Mouse (Mus musculus) kidney, postnatal 25 days (tissue): ENCODE results near the gene Sgca.

Experiments used
- DNase-seq, 2 experiments: peaks; one replicate each; pipeline ENCODE4 v3.0.0; 2021; ENCODE audit warnings: mixed read lengths in 2 of 2

The Sgca gene

DNA sequence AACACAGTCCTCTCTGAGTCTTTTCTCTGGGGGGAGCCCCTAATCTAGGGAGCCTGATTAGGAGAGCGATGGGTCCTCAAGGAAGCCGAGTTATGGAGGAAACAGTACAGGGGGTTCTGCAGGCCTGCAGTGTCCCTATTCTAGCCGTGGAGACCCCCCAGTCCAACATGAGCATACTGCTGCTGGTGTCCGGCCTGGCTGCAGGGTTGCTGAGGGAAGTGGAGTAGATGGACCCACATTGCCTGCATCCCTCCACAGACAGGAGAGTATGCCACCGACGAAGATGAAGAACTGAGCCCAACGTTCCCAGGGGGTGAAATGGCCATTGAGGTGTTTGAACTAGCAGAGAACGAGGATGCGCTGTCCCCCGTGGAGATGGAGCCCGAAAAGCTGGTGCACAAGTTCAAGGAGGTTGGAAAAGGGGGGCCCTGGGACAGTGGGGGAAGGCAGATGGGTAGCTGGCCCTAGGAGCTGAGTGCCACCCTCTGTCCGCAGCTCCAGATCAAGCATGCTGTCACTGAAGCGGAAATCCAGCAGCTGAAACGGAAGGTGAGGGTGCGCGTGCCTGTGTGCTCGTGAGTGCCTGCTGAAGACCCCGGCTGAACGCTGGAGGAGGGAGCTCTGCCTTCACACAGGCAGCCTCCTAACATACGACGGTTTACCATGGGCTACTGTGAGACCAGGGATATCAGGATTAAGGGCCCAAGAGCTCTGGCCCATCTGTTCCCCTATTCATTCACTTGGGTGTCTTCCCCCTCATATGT lies 25.6 kb upstream of the Sgca start:
- no peak for DNase-seq

DNA sequence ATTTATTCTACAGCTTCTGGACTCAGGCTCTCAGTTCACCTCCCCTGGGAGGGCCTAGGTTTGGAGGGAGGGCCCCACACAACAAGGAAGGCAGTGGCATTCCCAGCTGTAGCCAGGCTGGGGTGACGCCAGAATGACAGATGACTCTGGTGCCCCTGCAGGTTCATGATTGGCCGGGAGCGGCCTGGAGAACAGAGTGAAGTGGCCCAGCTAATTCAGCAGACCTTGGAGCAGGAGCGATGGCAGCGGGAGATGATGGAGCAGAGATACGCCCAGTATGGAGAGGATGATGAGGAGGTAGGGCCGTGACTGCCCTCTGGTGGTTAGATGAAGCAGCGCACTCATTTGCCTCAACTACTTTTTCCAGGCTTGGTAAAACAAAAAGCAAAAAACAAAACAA lies 24.9 kb upstream of the Sgca start:
- DNase-seq = peak; percentile 81 to 86

DNA sequence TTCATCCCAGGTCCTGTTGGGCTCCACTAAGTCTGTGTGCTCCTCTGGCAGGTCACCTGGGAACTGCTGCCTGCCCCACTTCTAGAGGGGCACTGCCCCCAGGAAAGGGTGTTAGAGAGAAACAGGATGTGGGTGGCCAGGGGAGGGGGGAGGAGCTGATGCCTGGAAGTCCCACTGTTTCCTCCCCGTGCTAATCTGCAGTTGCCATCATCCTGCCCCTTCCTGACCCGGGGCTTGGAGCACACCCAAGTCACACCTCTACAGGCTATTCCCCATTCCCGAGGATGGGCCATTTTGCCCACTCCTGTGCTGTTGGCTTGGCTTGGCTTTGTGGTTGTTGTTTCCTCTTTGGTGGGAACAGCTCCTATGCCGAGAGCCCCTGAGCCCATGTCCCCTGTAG lies 24.4 kb upstream of the Sgca start:
- peak; percentile 77 to 86 for DNase-seq

DNA sequence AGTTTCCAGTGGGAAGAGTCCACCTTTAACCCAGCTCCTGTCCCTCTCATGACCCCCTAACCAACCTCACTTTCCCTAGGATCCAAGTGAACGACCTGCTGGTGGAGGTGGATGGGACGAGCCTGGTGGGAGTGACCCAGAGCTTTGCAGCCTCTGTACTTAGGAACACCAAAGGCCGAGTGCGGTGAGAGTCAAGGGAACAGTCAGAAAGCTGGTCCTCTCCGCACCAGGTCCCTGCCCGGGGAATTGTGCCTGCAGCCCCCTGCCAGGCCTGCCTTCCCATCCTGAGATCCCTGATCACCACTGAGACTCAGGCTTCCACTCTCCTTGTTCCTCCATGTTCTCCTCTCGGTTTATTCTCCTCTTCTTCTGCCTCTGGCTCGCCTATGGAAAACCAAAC lies 24.0 kb upstream of the Sgca start:
- DNase-seq = no peak

DNA sequence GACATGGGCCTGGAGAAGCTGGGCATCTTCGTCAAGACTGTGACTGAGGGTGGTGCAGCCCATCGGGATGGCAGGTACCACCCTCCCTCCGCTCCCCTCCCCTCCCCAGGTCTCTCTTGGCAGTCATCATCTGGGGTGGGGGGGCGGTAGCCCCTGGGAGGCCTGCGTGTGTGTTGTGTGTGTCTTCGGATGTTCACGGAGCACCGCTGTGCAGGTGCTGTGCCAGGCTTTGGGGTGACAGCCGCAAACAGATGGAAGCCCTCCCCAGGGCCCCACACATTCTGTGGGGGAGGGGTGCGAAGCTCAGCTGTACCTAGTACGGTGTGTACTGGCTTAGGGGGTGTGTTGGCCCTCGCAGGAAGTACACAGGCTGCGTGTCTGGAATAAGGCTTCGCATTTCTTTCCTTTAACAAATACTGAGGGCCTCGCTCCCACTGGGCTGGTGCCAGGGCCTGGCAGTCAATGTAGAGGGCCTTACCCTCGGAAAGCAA lies 22.0 kb upstream of the Sgca start:
- DNase-seq = no peak

DNA sequence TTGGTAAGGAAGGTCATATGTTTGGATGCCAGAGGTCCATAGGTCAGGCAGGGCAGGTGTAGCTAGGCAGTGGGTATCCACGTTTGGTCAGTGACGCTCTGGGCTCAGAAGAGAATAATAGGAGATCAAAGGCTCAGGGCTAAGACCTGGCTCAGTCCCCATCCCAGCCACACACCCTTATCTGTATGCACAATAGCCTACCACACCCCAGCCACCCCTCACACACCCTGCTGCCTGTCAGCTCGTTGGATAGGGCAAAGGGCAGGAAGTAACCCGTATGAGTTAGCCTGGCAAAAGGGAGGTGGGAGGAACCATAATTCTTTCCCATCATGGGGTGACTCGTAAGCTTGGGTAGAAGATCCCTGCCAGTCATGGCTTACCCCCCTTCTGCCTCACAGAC lies 21.5 kb upstream of the Sgca start:
- DNase-seq = no peak

DNA sequence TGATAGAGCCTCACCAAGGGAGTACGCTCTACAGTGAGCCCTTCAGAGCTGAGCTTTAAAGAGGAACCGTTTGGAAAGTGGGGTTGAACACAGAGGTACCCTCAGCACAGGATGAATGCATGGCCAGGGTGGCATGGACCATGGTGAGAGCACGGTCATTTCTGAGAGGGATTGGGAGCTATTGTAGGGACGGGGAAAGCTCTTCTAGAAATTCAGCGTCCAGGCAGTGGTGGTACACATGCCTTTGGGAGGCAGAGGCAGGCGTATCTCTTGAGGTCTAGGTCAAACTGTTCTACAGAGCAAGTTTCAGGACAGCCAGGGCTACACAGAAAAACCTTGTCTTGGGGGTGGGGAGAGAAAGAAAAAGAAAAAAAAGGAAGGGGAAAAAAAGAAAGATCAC lies 20.9 kb upstream of the Sgca start:
- no peak for DNase-seq

DNA sequence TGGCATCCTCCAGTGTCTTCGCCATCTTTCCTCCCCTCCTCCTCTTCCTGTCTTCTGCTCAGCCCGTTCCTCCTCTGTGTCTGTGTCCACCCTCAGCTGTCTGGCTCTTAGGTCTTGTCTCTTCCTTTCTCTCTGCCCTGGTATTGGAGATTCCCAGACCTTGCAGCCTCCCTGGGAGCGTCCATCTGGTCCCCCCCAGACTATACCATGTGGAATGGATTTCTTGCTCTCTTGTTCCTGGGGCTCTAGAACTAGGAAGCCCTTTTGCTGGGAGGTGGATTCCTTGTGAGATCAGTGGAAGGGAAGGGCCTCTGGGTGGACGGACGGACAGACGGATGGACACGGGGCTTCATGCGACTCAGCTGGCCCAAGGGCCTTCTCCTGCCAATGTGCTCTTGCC lies 20.0 kb upstream of the Sgca start:
- no peak for DNase-seq

DNA sequence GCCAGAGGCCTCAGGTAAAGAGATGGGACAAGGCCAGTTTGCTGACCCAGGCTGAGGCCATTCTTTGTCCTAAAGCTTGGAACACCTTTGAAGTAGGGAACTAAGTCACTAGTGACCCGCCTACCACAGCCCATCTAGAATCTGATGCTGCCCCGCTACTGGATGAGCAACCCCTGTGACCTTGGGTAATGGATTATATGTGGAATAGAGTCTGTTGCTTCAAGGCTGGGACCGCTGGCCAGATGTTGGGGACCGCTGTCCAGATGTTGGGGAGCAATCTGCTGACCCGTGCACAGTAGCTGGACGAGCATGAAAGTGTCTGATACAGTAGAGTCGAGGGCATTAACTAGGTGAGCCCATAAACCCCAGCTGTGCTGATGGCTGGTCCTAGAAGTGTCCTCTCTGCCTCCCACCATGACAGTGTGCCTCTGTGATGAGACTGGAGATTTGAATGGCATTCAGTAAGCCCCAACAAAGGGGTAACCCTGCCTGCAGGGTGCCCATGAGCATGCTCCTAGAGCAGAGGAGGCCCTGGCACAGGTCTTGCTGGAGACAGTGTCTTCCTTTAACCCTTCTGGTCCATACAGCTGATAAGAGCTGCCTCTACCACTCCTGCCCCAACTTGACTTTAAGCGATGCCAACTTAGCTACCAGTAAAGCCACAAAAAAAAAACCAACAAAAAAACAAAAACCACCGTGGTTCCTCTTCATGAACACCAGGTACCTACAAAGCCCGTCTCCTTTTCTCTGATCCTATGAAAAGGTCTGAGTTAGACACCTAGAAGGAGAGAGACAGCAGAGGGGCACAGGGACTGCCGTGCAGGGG lies 19.0 kb upstream of the Sgca start:
- no peak for DNase-seq

DNA sequence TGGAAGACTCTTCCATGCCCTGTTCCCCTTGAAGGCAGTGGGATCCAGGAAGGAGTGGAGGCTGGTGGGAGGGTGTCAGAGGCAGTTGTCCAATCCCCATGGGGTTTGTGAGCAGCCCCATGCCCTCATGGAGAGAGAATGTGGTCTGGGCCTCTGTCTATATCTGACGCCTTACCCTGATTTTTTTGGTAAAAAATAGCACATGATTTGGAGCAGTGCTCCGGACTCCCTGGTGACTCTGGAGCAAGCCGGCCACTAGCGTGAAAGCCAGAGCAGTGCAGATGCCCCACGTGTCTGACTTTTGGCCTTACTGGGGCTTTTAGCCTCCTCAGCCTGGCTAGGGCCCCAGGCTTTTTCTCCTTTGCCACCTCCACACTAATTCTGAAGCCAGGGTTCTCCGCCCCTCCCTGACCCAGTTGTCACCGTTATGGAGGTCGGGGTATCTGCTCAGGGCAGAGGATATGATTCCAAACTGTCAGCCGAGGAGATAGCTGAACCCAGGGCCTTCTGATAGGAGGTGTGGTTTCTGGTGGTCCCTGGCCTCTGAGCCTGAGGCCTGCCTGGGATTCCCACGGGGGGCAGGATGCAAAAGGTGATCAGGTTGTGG lies 18.2 kb upstream of the Sgca start:
- no peak for DNase-seq

DNA sequence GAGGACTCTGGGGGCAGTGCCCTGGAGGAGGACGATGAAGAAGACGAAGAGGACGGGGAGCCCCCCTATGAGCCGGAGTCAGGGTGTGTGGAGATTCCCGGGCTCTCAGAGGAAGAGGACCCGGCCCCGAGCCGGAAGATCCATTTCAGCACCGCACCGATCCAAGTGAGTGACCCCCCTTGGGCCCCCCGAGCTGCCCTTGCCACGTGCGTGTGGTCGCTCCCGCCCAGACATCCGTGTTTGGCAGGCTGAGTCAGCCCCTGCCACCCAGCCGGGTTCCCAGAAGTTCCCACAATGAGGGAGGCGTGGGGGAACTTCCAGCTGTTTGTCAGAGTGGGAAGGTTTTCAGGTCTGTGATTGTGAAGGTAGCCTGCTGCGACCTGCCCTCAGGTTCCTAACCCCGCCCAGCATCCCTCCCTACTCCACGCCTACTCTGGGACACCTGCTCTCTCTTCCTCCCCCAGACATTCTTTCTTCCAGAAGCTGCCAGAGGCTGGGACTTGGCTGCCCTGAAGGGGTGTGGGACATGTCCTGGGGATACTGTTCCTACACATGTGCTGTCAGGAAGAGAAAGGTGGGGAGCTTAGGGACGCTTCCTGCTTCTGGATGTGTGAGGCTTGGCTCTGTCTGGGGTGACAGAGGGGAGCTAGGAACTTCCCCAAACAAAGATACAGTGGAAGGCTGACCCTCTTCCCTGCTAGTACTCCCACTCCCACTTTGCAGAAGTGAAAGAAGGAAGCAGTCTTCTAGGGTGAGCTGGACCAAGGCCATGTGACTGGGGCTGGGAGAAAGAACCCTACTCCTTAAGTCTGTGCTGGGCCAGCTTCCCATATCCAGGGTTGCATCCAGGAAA lies 16.9 kb upstream of the Sgca start:
- DNase-seq = peak; percentile 64 to 83

DNA sequence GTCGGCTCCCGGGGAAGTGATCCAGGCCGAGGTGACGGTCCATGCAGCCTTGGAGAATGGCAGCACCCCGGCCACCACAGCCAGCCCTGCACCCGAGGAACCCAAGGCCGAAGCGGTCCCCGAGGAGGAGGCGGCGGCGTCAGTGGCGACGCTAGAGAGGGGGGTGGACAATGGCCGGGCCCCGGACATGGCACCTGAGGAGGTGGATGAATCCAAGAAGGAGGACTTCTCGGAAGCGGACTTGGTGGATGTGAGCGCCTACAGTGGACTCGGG lies 16.3 kb upstream of the Sgca start:
- no peak for DNase-seq

DNA sequence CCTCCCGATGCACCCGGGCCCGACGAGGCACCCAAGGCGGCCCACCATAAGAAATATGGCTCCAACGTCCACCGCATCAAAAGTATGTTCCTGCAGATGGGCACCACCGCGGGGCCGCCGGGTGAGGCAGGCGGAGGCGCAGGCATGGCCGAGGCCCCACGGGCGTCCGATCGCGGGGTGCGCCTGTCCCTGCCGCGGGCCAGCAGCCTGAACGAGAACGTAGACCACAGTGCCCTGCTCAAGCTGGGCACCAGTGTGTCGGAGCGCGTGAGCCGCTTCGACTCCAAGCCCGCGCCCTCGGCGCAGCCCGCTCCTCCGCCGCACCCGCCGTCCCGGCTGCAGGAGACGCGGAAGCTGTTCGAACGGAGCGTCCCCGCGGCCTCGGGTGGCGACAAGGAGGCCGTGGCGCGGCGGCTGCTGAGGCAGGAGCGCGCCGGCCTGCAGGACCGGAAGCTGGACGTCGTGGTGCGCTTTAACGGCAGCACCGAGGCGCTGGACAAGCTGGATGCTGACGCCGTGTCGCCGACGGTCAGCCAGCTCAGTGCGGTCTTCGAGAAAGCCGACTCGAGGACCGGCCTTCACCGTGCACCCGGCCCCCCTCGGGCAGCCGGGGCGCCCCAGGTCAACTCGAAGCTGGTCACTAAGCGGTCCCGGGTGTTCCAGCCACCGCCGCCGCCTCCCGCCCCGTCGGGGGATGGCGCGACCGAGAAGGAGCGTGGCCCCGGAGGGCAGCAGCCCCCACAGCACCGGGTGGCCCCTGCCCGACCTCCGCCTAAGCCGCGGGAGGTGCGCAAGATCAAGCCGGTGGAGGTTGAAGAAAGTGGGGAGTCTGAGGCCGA lies 15.7 kb upstream of the Sgca start:
- DNase-seq = peak; percentile 58 to 79

DNA sequence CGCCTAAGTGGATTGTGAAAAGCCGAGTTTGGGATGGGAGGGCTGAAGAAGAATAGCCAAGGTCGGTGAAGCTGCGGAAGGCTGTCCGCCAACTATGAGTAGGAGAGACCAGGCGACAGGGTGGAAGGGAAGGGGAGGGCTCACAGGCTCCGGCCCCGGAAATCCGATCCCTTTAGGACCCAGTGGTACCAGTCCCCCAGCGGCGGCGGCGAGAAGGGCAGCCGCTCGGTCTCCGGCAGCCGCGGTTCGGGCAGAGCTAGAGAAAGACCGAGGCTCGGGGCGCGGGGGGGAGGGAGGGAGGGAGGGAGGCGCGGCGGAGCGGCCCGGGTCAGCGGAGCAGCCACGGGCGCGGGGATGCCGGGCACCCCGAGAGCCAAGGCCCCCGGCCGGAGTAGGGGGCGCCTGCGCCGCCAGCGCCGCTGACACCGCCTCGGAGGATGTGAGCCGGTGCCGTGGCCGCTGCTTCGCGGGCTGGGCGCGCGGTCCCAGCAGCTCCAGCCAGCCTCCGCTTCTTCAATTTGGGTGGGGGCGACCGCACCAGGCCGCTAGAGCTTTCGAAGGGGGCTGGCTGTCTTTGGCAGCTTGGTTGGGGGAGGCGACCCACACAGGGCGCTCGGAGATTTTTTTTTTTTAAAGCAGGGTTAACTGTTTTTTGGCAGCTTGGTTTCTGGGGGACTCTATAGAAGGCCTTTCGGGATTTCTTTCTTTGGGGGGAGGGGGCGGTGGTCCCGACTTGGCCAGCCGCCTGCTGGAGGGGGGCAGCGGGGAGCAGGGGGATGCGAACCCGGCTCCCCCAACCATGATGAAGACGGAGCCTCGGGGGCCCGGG lies 14.8 kb upstream of the Sgca start, which contains the start of gene Ppp1r9b:
Ppp1r9b (plus strand) TSS at position 287 of the 829 bp plus-strand sequence.
- DNase-seq = peak; percentile 92 to 95

DNA sequence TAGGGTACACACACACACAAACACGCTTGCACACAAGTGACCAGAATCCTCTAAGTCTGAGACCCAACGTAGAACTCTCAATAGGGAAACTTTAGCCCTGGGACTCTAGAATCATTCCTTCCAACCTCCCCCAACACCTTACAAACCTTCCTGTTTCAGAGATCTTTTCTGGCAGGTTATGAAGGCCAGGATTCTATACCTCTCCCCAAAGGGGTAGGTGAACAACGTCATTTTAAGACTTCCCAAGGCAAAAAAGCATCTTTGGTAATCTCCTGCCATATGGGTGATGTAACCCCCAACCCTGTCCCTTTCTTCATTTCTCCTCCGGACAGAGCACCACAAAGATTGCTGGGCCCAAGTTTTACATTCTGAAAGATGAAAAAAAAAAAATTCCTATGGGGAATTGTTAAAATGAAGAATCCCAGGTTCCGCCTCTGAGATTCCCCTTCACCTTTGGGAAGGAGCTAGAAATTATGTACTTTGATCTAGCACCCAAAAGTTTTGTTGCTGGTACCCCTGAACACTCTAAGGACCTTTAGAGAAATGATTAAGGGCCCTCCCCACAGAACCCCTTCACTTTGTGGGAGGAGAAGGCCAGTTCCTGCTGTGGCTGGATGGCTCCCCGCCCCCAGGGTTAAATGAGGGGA lies 14.1 kb upstream of the Sgca start:
- no peak for DNase-seq

DNA sequence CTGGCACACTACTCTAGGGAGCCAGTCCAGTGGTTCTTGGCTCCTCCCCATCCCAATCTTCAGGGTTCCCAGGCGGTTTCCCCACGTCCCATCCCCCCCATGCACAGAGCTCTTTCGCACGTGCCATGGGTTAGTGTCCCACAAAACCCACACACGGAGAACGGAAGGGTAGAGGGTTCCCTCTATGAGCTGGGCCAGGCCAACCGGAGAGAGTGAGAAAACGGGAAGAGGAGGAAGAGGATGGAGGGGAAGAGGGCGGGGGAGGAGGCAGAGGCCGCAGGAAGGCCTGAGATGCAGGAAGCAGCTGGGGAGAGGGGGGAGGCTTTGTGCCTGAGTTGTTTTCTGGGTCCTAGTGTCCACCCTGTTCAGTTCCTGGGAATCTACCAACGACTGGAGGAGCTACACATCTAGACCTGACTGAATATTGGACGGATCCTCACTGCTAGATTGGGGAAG lies 13.5 kb upstream of the Sgca start:
- peak; percentile 91 to 92 for DNase-seq

DNA sequence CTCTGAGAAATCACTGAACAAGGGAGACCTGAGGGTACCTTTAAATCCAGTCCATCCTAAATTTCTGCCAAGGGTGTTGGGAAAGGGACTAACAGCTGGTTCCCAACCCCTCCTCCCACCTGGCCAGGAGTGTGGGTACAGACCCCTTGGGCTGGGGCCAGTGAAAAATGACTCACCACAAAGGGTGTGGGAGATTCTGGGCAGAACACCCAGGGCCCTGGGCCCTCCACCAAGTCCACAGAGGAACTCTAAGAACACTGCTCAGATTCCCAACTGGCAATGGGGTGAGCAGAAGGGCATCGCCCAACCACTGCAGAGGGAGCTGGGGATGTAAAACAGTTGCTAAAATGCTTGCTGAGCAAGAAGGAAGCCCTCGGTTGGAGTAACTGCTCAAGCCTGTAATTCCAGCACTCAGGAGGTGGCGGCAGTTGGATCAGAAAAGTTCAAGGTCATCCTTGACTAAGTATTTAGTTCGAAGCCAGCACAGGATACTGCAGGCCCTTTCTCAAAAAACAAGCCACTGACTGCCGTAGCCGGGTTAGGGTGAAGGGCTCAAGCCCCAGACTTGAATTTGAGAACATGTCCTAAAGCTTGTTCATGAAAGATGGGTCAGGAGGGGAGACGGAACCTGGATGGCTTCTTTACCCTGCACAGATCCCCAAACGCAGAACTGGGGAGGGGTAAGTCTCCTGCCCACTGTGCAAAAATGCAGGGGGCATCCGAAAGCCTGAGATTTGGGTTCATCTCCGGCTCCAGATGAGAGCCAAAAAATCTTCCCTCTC lies 12.8 kb upstream of the Sgca start:
- DNase-seq = no peak

DNA sequence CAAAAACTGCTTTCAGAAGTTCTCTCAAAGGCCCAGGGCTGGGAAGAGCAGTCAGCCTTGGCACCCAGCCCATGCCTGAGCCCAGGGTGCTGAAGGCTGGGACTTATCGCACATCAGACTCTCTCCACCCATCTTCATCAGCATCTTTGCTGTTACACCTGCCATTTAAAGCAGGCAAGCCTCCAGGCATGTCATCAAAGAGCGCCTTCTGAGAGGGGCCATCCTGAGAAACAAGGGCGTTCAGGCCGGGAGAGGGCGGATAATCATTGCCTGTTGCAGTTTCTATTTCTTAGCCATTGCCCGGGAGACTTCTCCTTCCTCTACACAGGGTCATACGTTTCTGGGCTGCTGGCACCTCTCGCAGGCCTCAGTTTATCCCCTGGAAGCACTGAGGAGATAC lies 11.7 kb upstream of the Sgca start:
- no peak for DNase-seq

DNA sequence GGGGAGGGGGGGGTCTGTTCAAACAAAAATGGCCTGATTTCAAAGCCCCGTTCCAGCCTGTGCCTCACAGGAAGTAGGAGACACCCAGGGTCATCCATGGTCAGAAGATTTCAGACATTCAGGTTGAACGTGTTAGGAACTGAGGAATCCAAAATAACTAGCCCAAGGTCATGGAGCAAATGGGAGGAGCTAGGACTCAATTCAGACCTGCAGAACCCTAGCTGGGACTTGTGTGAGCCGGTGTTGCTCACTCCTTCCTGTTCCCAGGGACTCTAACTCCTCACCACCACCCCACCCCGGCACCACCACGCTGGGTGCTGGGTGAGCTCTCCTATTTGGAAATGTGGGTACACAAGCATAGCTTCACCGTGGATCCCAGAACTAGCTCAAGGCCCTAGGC lies 11.2 kb upstream of the Sgca start:
- no peak for DNase-seq

DNA sequence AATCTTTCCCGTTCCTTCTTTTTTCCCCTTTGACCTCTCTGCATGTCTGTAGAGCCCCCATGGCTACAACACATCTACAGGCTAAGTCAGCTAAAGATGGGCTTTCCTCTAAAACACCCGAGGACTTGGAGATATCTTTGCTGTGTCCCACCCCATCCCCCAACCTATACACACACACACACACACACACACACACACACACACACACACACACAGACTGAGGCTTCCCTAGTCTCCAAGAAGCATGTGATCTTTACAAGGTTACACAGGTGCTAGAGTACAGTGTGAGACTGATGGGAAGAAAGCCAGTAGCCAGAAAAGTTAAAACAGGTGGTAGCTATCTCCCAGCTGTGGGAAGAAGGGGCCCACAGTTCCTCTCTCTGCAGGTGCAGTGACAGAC lies 10.3 kb upstream of the Sgca start:
- DNase-seq = no peak
